Mouse (Mus musculus): ENCODE measurements around the gene 1600014C23Rik.

1600014C23Rik gene

GRCm38 (mm10) chr17:45695227-45696120 lies 38.2 kb downstream of the 1600014C23Rik start:
- ChIA-PET POLR2A (interaction anchor here in 3 of 4 experiments (0.6 to 2.7 kb wide), 38 partner anchors 8 to 378 kb away, joined by 3 to 30 read pairs (median 4); partner anchors contain the start of genes Mrpl14 (in 3 of the 3), Mymx (in 2 of the 3), Hsp90ab1 (in 1 of the 3) and Slc35b2 (in 1 of the 3)), CTCF (interaction anchor here (0.5 to 3.3 kb wide), 18 partner anchors 10 to 332 kb away, joined by 3 to 12 read pairs (median 4); partner anchors contain the start of genes Mrpl14 (in 1 of the 4) and Spats1 (in 1 of the 4))

- CTCF ChIA-PET: interaction anchor here (0.5 to 3.3 kb wide), 23 partner anchors 8 to 743 kb away, joined by 3 to 12 read pairs (median 4); partner anchors contain the start of genes Aars2 (in 1 of the 4) and Mrpl14 (in 1 of the 4)
- POLR2A ChIA-PET: interaction anchor here (0.6 to 2.7 kb wide), 41 partner anchors 8 to 435 kb away, joined by 3 to 30 read pairs (median 4); partner anchors contain the start of genes Mrpl14 (in 3 of the 4), Hsp90ab1 (in 1 of the 4), Mymx (in 1 of the 4) and Slc35b2 (in 1 of the 4)
Observed at GRCm38 (mm10) chr17:45693812-45694565, 39.7 kb downstream of the 1600014C23Rik start.

GRCm38 (mm10) chr17:45692159-45692558 lies 41.5 kb downstream of the 1600014C23Rik start:
- ChIA-PET POLR2A (interaction anchor here in 1 of 4 experiments (0.5 kb wide), 1 partner anchor 83 kb away, joined by 5 read pairs; no protein-coding TSS in a partner anchor), CTCF (interaction anchor here in 1 of 4 experiments (0.6 kb wide), 1 partner anchor 17 kb away, joined by 6 read pairs; no protein-coding TSS in a partner anchor)

GRCm38 (mm10) chr17:45690044-45690443 lies 43.6 kb downstream of the 1600014C23Rik start:
- POLR2A ChIA-PET: no interaction called here
- CTCF ChIA-PET: no interaction called here

DNA sequence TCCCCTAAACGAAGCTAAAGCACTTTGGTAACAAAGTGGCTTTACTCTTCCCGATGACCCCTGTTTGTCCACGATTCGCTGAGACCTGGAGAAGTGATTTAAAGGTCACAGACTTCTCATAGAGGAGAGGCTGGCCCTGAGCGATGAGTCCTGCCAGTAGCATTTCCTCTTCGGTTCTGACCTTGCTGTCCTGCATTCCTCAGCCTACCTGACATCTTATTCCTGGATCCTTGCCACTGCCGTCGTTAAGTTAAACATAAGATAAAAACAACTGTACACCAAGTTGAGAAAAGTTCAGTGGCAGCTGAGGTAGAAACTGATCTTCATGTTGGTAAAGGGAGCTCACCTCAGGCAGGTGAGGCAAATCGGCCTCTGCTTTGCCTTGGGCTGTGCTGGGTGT lies 44.5 kb downstream of the 1600014C23Rik start:
- ChIA-PET POLR2A (interaction anchor here in 1 of 4 experiments (0.6 kb wide), 1 partner anchor 127 kb away, joined by 3 read pairs; no protein-coding TSS in a partner anchor), CTCF (no interaction called here)

DNA sequence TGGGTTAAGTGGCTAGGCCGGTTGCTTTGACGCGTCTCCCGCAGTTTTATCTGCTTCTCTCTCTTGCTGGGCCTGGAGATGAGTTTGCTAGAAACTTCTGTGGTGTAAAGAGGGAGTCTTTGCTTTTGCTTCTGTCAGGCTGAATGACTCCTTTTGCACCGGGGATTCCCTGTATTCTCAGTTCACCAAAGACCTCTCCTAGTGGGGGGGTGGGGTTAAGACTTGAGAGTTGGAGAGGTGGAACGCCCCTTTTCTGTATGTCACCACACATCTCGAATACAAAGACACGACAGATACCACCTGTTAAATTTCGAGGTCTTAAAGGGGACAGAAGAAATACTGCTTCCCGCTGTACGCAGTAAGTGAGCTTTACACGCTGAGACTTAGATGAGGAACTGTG lies 46.9 kb downstream of the 1600014C23Rik start, which contains the start of gene Tmem63b:
Gene Tmem63b, minus strand, starts transcription at position 190 of the 400 bp plus-strand sequence.
- ChIA-PET CTCF (interaction anchor here in 1 of 4 experiments (0.6 to 1.3 kb wide), 2 partner anchors 24 to 60 kb away, joined by 3 to 4 read pairs; no protein-coding TSS in a partner anchor), POLR2A (interaction anchor here in 2 of 4 experiments (0.6 to 1.7 kb wide), 6 partner anchors 13 to 154 kb away, joined by 3 to 9 read pairs (median 3); partner anchors contain the start of gene Nfkbie (in 1 of the 2))

DNA sequence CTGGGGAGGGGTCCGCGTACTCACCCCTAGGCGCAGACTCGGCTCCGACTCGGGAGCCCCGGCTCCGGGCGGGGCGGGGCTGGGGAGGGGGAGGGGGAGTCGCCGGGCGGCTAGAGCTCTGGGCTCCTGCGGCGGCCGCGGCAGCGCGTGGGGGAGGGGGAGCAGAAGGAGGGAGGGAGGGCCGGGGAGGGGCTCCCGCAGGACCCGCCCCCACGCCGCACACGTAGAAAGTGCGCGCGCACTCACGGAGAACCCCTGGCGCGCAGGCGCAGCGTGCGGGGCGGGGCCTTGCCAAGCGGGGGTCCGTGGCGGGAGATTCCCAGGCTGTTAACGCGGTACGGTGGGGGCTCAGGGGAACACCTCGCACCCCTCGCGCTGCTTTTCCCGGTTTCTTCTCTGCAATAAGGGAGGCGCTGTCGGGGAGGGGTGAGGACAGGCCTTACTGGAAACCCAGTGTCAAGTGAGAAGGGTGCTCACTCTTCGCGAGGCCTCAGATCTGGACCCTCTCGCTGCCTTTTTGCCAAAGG lies 47.5 kb downstream of the 1600014C23Rik start, which contains the start of gene Mrpl14:
Gene Mrpl14, plus strand, starts transcription at position 230 of the 527 bp plus-strand sequence.
- CTCF ChIA-PET: interaction anchor here (0.6 to 2.4 kb wide), 20 partner anchors 9 to 1799 kb away, joined by 3 to 13 read pairs (median 4); no protein-coding TSS in a partner anchor

GRCm38 (mm10) chr17:45685171-45686092 lies 48.2 kb downstream of the 1600014C23Rik start:
- POLR2A ChIA-PET: interaction anchor here in 3 of 4 experiments (0.5 to 3.0 kb wide), 40 partner anchors 8 to 744 kb away, joined by 3 to 30 read pairs (median 4); partner anchors contain the start of genes Hsp90ab1 (in 3 of the 3), Mymx (in 2 of the 3), Cdc5l (in 1 of the 3) and Crip3 (in 1 of the 3)
- CTCF ChIA-PET: interaction anchor here (0.6 to 2.4 kb wide), 26 partner anchors 8 to 1799 kb away, joined by 3 to 13 read pairs (median 4); partner anchors contain the start of gene Ptk7 (in 1 of the 4)

More for the DNA sequence above, 47.5 kb downstream of the 1600014C23Rik start, which contains the start of gene Mrpl14:
- POLR2A ChIA-PET: interaction anchor here in 3 of 4 experiments (0.5 to 3.0 kb wide), 34 partner anchors 8 to 743 kb away, joined by 3 to 30 read pairs (median 4); partner anchors contain the start of genes Hsp90ab1 (in 2 of the 3), Mymx (in 2 of the 3), Cdc5l (in 1 of the 3) and Crip3 (in 1 of the 3)

DNA sequence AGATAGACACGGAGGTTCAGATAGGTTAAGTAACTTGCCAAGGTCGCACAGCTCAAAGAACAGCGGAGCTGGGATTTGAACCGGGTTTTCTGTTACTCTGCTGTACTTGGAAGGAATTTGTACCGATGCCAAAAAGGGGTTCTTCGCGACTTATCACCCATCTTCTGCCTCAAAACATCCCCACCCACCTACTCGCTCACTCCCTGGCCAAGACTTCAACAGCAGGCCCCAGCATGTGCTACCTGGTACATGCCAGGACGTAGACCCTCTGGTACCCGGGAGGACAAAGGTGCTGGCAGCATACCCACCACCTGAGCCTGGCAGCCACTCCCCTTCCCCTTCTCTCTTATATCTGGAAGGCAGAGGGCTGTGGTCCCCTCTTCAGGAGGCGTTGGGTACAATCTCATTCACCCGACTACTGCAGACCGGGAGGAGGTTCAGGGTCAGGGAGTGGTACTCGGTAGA lies 48.9 kb downstream of the 1600014C23Rik start:
- CTCF ChIA-PET: interaction anchor here in 3 of 4 experiments (0.6 to 2.4 kb wide), 10 partner anchors 10 to 1493 kb away, joined by 3 to 13 read pairs (median 4); partner anchors contain the start of gene Ptk7 (in 1 of the 3)
- POLR2A ChIA-PET: interaction anchor here in 3 of 4 experiments (0.6 to 3.0 kb wide), 18 partner anchors 10 to 119 kb away, joined by 3 to 30 read pairs (median 4); partner anchors contain the start of gene Hsp90ab1 (in 2 of the 3)
